Mouse (Mus musculus) lung, adult 2 months (tissue): ENCODE results near the gene Fam183b.

ENCODE experiments used
- CTCF ChIP-seq: fragments of 200-500 bp; IDR thresholded peaks from 2 replicates; pipeline ENCODE4 v1.5.1; 2011; ENCODE audit warnings: mild to moderate bottlenecking, low read length, control low read depth; ENCODE audit not compliant: insufficient read depth
- POLR2A ChIP-seq: fragments of 200-500 bp; IDR thresholded peaks from 2 replicates; pipeline ENCODE4 v1.6.1; 2011; ENCODE audit warnings: low read depth, mild to moderate bottlenecking, control low read depth, low read length, borderline replicate concordance; ENCODE audit errors: extremely low read depth

- TF ChIP-seq POLR2A (no peak), CTCF (no peak)
Observed at GRCm38 (mm10) chr11:58788346-58788745, 13.4 kb downstream of the Fam183b start.
